Mouse (Mus musculus): ENCODE results near the gene Slc38a4. TPM values are rescaled to one million over a fixed set of nuclear protein-coding genes. Genes with fewer than 3 reads are reported as not detected.

Gene Slc38a4
- total RNA-seq, 2 experiments from 2014 or later, result 10.1 TPM

DNA sequence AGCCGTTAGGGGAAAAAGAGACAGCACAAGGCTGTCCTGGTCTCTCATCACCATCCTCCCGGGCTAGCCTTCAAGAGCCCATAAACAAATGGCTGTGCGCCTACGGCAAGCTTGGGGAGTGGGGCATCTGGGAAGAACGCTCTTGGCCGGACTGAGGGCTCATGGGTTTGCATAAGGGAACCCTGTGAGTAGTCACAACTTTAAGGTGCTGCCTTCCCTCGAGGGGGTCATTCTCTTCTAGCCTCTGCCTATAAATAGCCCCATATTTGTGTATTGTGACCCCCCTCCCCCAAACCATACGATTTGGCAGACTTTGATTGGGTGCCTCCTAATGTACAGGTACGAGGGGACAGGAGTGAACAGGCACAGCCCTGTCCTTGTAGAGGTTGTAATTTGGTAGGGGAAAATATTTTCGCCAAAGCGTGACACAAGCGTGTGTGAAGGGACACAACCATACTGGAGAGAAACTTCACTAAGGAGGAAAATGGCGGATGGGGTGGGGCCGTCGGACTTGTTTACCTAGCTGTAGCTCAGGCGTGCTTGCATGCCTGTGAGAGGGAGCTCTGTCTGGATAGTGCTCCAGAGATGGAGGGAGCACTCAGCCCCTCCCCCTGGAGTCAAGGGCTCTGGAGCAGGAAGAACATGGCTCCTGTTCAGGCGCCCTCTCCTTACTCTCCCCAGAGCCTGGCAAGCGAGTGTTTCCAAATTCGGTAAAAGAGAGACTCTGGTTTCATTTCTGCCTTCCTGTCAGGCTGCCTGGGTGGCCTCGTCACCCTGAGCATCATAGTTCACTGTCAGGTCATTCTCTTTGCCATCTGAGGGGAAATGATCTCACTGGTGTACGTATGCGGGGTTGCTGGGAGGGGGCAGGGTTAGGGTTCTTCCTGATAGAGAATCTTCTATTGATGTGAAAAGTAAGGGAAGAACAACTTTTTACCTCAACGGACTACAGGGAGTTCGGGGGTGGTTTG is 3.6 kb upstream of the Slc38a4 start:
- intact Hi-C loops (cut with DNase I), result no loop called here
- DNase-seq, result no peak

DNA sequence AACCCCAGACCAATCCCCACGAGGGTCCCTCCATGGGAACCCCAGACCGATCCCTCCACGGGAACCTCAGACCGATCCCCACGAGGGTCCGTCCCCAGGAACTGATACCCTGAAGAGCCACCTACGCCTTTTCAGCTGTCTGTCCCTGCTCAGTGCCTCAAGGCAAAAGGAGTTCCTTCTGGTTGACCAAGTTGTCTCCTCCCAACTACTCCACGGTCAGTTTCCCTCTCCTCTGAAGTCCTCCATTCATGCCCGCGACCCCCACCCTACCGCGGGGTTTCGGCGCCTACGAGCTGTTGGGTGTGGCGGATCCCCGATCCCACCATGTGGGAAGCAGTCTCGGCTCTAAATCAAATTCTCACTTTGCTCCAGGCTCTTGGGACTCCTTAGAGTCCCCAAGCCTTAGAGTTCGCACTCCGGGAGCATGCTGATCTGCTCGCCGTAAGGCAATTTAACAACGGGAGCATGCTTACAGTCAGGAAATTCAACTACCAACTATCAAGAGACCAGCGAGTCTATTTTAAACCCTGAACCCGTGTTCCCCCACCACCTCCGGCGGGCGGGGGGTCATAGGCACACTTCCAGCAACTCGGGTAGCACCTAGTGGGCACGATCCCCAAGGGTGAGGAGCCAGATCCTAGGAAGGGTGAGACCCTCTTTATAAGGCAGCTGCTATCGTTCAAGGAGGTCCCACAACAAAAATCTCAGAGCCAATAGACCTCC is 828 bp downstream of the Slc38a4 start:
- DNase-seq, result peak in 1 of 2 experiments; percentile 11
- intact Hi-C loops (cut with DNase I), result no loop called here

DNA sequence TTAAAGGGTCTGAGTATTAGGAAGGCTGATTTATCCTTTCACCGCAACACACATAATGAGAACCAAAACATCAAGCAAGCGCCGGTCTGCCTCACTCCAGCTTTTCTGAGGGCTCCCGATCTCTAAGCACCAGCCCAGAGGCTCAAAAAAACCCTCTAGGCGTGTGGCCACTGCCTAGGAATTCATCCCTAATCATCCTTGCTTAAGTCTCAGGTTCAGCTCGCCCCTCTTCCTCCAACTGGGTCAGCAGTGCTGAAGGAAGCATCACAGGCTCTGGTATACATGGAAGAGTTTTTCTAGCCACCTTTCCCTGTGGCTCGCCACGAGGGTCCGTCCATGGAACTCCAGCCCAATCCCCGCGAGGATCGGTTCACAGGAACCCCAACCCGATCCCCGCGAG is 1.6 kb downstream of the Slc38a4 start:
- no peak for DNase-seq
- intact Hi-C loops (cut with DNase I), result no loop called here

DNA sequence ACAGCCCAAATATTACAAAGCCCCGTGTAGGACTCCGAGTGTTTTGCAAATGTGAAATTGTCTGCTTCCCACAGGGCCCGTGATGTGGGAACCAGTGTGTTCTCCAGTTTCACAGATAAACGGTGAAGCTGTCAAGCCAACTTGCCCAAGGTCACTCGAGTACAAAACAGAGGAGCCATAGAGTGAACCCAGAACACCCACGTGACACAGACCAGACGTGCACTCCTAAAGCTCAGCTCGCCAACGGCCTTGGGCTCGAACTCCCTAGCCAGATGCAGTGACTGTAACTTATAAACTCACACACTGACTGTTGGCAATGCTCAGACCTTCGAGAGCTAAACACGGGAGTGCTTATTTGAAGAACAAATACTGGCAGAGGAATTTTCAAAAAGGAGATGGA is 5.3 kb downstream of the Slc38a4 start:
- no peak for DNase-seq
- intact Hi-C loops (cut with DNase I), result no loop called here

DNA sequence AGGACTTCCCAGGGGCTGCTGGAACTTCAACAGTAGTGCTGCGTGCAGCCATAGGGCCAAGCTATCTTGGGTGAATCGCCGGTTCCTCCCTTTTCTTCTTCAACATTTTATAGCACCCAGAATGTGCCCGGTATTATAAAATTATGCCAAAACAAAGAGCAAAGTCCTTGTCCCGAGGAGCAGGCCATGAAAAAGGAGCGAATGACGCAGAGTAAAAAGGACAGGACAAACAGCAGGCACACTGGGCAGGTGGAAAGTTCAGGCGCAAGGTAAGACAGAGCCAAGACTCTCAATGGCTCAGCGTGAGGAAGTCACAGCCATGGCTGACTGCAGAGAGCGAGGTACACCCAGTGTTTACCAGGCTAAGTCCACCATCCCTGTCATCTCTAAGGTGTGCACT is 5.7 kb downstream of the Slc38a4 start:
- intact Hi-C loops (cut with DNase I), result no loop called here
- DNase-seq, result no peak

DNA sequence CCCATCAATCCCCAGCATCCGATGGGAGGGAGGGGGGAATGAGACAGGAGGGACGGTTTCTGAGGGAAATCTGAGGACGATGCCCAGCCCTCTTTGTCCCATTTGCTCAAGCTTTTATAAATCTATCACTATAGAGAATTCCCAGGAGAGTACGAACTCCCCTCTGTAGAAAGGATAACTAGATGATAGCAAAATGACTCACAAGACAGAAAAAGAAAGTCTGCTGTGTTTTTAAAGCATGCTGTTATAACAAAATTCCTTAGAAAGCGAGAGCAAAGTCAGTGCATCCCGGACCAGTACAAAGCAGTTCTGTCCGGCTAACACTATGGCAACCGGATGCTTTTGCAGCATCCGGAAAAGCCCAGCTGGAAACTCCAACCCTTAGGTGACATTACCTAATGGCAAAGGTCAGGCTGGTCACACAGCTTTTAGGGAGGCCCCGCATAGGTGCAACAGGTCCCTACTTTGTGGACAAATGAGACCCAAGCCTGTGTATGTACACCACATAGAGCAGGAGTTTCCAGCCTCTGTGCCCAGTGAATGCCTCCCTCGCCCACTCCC is 6.4 kb downstream of the Slc38a4 start:
- intact Hi-C loops (cut with DNase I), result no loop called here
- DNase-seq, result no peak

DNA sequence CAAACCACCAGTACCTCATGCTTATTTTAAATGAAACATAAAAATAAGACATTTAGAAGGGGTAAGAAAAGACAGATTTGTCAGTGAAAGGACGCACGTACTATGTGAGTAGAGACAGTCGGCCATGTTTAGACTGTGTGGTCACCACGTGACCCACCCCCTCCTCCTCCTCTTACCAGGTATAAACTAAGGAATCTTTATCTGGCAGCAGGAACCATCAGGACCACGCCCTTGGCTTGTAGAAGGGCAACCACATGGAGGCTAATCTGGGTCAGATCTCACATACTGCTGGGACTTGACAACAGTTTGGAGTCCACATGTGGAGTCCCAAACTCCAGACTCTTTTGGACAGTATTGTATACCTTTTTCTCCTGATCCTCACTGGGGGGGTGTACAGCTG is 7.5 kb downstream of the Slc38a4 start:
- intact Hi-C loops (cut with DNase I), result no loop called here
- DNase-seq, result no peak

DNA sequence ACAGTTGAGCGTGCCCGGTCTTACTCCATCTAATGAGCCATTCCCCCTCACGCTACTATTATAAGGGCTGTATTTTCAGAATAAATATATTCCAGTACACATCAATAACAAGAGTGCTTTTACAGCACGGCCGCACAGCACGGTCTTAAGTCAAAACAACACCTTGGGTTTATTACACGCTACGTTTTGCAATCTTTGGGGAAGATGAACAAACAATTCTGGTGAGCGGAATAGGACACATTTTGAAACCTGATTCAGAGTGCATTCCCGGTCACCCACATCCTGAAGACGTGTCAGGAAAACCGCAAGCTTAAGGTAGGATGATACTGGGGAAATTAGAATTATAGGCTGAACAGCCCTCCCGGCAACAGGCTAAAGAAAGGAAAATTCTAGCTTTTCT is 11.8 kb downstream of the Slc38a4 start:
- intact Hi-C loops (cut with DNase I), result no loop called here
- no peak for DNase-seq

- DNase-seq, result no peak
- intact Hi-C loops (cut with DNase I), result no loop called here
Measured at GRCm38 (mm10) chr15:97042001-97042491, 13.7 kb downstream of the Slc38a4 start.

GRCm38 (mm10) chr15:97041182-97041581 is 14.6 kb downstream of the Slc38a4 start:
- DNase-seq, result no peak
- intact Hi-C loops (cut with DNase I), result no loop called here

- no peak for DNase-seq
- intact Hi-C loops (cut with DNase I), result no loop called here
Measured at GRCm38 (mm10) chr15:97037710-97038109, 18.0 kb downstream of the Slc38a4 start.

- intact Hi-C loops (cut with DNase I), result no loop called here
- DNase-seq, result no peak
Measured at GRCm38 (mm10) chr15:97035892-97036291, 19.9 kb downstream of the Slc38a4 start.

DNA sequence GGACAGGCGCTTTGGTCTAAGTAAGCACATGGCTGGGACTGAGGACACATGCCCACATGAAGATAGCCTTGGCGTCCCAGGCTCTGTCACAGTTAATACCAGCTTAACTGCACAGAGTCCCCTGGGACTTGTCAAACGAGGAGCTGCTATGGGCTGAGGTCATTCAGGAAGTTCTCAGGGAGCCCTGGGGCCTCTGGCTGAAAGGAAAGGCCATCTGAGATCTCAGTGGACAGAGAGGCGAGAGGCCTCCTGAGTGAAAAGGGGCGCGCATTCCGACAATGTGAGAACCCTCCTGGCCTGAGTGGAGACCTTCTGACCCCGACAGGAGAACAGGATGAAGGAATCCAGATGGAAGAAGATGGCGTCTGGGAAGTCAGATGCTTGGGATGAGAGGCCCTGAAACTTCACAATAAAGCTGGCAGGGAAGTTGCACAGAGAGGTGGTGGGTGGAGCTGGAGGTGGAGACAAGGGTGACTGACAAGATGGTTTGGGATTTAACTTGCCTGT is 22.2 kb downstream of the Slc38a4 start:
- peak in 1 of 2 experiments; percentile 4 for DNase-seq
- intact Hi-C loops (cut with DNase I), result no loop called here

- no peak for DNase-seq
- intact Hi-C loops (cut with DNase I), result no loop called here
Measured at GRCm38 (mm10) chr15:97031886-97032285, 23.9 kb downstream of the Slc38a4 start.

GRCm38 (mm10) chr15:97030984-97031492 is 24.7 kb downstream of the Slc38a4 start:
- DNase-seq, result no peak
- intact Hi-C loops (cut with DNase I), result no loop called here

- intact Hi-C loops (cut with DNase I), result no loop called here
Measured at GRCm38 (mm10) chr15:97030136-97030535, 25.6 kb downstream of the Slc38a4 start.

DNA sequence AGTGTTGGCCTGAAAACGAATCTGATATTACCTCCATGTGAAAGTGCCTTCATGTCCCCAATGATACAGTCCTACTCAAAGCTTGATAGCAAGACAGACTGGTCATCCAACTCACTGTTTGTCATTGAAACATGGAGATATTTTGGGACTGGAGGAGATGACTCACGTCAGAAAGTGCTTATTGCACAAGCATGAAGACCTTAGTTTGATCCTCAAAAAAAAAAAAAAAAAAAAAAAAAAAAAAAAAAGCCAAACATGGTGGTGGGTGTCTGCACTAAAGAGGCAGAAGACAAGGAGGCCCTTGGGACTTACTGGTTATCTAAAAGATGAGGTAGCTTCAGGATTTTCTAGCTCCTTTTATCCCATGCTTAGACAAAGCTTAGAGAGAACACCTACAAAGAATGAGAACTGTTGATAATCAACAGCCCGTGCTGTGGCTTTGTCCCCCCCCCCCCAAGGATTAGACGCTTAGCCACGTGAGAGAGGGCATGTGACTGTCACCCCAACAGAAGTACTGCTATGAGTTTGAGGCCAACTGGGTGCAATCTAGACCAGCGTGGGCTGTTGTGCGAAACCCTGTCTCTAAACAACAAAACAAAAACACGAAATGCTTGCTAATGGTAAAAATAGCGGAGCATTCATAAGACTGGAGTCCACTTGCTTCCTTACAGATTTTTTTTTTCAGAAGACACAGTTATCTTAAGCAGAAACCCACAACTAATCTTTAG is 26.5 kb downstream of the Slc38a4 start:
- intact Hi-C loops (cut with DNase I), result no loop called here
- DNase-seq, result no peak

More at GRCm38 (mm10) chr15:97030136-97030535, 25.6 kb downstream of the Slc38a4 start:
- no peak for DNase-seq

DNA sequence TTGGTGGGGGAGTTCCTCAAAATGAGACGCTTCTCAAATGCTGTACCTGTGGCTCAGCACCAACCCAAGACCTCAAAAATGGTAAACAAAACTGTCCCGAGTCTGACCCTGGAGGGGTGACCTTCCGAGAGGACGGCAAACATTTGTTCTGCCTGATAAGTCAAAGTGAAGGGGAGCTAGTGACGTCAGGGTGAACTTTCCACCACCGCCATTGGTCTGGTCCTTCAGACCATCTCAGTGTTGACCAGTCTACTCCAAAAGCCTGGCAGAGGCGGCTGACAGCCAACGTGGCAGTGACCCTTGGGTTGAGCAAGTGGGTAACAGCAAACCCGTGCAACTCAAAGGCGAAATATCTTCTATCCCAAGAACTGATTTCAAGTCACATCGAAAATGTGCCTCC is 27.1 kb downstream of the Slc38a4 start:
- intact Hi-C loops (cut with DNase I), result no loop called here
- no peak for DNase-seq

- DNase-seq, result no peak
- intact Hi-C loops (cut with DNase I), result no loop called here
Measured at GRCm38 (mm10) chr15:97028046-97028634, 27.6 kb downstream of the Slc38a4 start.

DNA sequence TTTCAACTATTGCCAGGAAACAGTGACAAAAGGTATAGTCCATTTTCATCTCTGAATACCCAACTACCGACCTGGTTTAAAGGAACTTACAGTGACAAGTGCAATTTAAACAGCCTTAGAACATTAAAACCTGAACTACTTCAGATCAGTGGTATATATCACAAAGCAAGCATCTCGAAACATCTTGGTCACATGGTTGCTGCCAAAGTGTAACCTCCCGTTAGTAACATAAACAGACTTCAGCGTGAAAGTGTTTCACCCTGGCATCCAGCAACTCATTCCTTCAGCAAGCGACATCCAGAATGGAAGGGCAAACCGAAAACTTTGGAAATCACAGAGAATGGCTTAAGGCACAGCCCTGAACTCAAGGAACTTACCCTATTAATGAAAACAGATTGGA is 29.1 kb downstream of the Slc38a4 start:
- DNase-seq, result no peak
- intact Hi-C loops (cut with DNase I), result no loop called here

Data from heart, postnatal 36 days (tissue).